Mouse (Mus musculus): Measurements from ENCODE around the gene Cd99l2. TPM values are rescaled to one million over a fixed set of nuclear protein-coding genes. Genes with fewer than 3 reads are reported as not detected.

Gene Cd99l2
- total RNA-seq, 2 experiments from 2014 or later = 54.1 to 55.6 TPM

Small RNA genes within 50 kb of the gene (microRNA-seq; reads per million reads assigned to microRNA genes)
- gene Gm23945 = not detected

Other genes starting within 250 kb of the Cd99l2 start
- gene Mtmr1, start 128.1 kb downstream of the Cd99l2 start, total RNA-seq (2021) = 10 to 100 TPM; 27.0 to 29.2 TPM
- gene Hmgb3, start 63.1 kb upstream of the Cd99l2 start, total RNA-seq (2021) = 100 to 1,000 TPM; 121 to 151 TPM
- under 1 TPM; 0.24 to 0.36 TPM for gene Gpr50, start 170.8 kb upstream of the Cd99l2 start, total RNA-seq (2021)